Mouse (Mus musculus): Measurements from ENCODE around the gene Matn4.

DNA sequence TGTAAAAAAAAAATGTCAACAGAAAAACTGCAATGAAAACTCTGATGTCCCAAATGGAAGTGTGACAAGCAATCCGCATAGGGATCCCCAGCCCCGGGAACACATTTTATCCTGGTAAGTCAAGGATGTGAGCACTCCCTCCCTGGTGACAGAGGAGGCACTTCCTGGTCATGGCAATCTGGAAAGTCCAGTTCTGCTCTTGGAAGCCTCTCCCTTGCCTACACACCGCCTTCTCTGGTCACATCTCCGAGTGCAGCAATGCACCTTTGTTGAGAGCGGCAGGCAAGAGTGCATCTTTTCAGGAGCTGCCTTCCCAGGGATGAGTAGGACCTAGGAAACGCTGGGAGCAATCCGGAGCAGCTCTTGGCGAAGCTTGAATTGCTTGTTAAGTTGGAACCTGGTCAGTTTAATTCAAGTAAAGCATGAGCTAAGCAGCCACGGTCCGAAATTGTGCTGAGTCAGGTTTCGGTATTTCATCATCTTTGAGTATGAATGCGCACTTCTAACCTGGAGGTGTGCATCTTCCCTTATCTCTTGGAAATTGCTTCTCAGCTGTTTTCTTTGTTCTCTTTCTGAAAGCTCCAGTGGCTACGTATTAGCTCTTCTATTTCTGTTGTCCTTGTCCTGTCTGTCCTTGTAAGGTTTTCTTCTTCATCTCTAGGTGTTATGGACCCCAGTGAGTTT, 43.8 kb downstream of the Matn4 start:
- TF ChIP-seq CTCF (IDR thresholded peaks at IDR 0.05; ENCODE audit: low read depth): no peak
- TF ChIP-seq EP300 (IDR thresholded peaks at IDR 0.05; ENCODE audit: low read depth): no peak
